In the genomic region with DNA sequence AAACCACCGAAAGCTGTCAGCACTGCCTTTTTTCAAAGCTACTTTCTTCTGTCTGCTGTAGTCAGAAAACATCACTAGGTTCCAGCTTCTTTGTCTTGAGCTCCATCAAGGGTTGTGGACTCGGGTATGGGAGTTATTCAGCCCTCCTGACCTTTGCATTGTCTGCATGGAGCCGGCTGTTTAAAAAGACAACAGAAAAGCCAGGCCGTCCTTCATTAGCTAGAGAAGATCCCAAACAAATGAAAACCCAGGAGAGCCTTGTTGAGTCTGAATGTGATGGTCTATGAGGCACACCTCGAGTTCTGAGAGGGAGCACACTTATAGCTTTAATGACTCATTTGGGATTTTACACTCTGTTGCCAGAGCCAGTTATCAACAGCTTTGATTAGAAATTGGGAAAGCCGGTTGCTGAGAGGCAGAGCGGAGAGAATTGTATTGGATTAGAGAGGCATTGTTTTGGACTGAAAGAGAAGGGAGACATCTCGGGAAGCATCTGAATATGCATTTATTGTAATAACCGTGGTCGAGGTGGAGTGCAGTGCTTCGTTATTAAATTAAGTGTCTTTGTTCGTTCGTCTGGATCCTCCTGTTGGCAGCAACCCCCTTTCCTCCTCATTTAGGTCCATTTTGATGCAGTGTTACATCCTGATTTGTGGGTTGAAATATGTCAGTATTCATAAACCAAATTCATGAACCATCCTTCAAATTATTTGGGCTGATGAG, we compare ENCODE assay signal across 8 mouse cellular contexts.
A peak's percentile ranks its signal among the peaks of the same experiment; 100 is the strongest.
DNase-seq lines count a peak whose midpoint lies in the region; ATAC-seq lines count a peak whose summit lies in the region.
"Had no signal": no experiment of that assay in that cellular context is flagged by ENCODE, and none has a peak within 500 bp of the region (broad histone marks: within the 10 kb centered on the region; RNA-seq: fewer than 3 reads in every experiment).

No protein-coding gene starts in this region.

- H3K9ac ChIP-seq in liver, embryonic 12.5 days, result no peak overlapping the region
- no peak overlapping the region for H3K9ac ChIP-seq in forebrain, embryonic 12.5 days
- no peak overlapping the region for H3K9ac ChIP-seq in midbrain, embryonic 12.5 days (replicated peaks)
- H3K9ac ChIP-seq: limb, embryonic 15.5 days had no signal

- H3K9me3 ChIP-seq in liver, embryonic 12.5 days (replicated peaks), result no peaks in the 10 kb centered on the region
- no peaks in the 10 kb centered on the region for H3K9me3 ChIP-seq in forebrain, embryonic 12.5 days
- no peaks in the 10 kb centered on the region for H3K9me3 ChIP-seq in midbrain, embryonic 12.5 days
- H3K9me3 ChIP-seq: limb, embryonic 15.5 days had no signal

- ATAC-seq in liver, embryonic 12.5 days, result no peak
- no peak for ATAC-seq in forebrain, embryonic 12.5 days (ENCODE audit: low FRiP score)
- ATAC-seq in midbrain, embryonic 12.5 days (ENCODE audit: low FRiP score, low read depth), result 0 out of 2 replicates have a peak, but pooled peaks have one; percentile 38

- no peak overlapping the region for H3K4me3 ChIP-seq in liver, embryonic 12.5 days
- H3K4me3 ChIP-seq in forebrain, embryonic 12.5 days (replicated peaks), result no peak overlapping the region
- no peak overlapping the region for H3K4me3 ChIP-seq in midbrain, embryonic 12.5 days
- H3K4me3 ChIP-seq: limb, embryonic 15.5 days had no signal

- no peak overlapping the region for H3K27ac ChIP-seq in liver, embryonic 12.5 days
- peak overlapping the region; percentile 70 for H3K27ac ChIP-seq in forebrain, embryonic 12.5 days
- H3K27ac ChIP-seq in midbrain, embryonic 12.5 days (replicated peaks), result peak overlapping the region; percentile 71
- H3K27ac ChIP-seq: limb, embryonic 15.5 days had no signal

- no peaks in the 10 kb centered on the region for H3K27me3 ChIP-seq in liver, embryonic 12.5 days (replicated peaks)
- H3K27me3 ChIP-seq in forebrain, embryonic 12.5 days, result no peaks in the 10 kb centered on the region
- no peaks in the 10 kb centered on the region for H3K27me3 ChIP-seq in midbrain, embryonic 12.5 days
- H3K27me3 ChIP-seq: limb, embryonic 15.5 days had no signal

- H3K36me3 ChIP-seq in liver, embryonic 12.5 days, result no peaks in the 10 kb centered on the region
- H3K36me3 ChIP-seq in forebrain, embryonic 12.5 days (replicated peaks), result no peaks in the 10 kb centered on the region
- H3K36me3 ChIP-seq in midbrain, embryonic 12.5 days, result no peaks in the 10 kb centered on the region
- H3K36me3 ChIP-seq: limb, embryonic 15.5 days had no signal

- WGBS in liver, embryonic 12.5 days (ENCODE audit: insufficient replicate concordance), result 63% methylated on average over 13 of the region's 13 CpGs
- 9% methylated on average over 13 of the region's 13 CpGs for WGBS in forebrain, embryonic 12.5 days
- 15% methylated on average over 13 of the region's 13 CpGs for WGBS in midbrain, embryonic 12.5 days

- DNase-seq in liver, result no peak
- DNase-seq in lung, adult 18-20 months, result no peak
- DNase-seq in frontal cortex, postnatal 14 days (ENCODE audit: low spot score in 2 of 2), result no peak
- DNase-seq in adrenal gland, postnatal 25 days, result no peak

- H3K4me1 ChIP-seq in liver, embryonic 12.5 days, result peaks cover 28% of the 10 kb centered on the region
- peaks cover 37% of the 10 kb centered on the region for H3K4me1 ChIP-seq in forebrain, embryonic 12.5 days
- peaks cover 30% of the 10 kb centered on the region for H3K4me1 ChIP-seq in midbrain, embryonic 12.5 days

- peak overlapping the region; percentile 45 for H3K4me2 ChIP-seq in liver, embryonic 12.5 days
- peak overlapping the region; percentile 15; the same call in 1 of the 2 replicates for H3K4me2 ChIP-seq in forebrain, embryonic 12.5 days
- H3K4me2 ChIP-seq in midbrain, embryonic 12.5 days (replicated peaks), result peak overlapping the region; percentile 8
- H3K4me2 ChIP-seq: limb, embryonic 15.5 days had no signal
